Mouse (Mus musculus) intestine, embryonic 15.5 days (tissue): ENCODE measurements around the gene Slc25a45. TPM values are rescaled to one million over a fixed set of nuclear protein-coding genes. Genes with fewer than 3 reads are reported as not detected.

Experiments
- ATAC-seq: fragments of 200-750 bp; cut with Nextera tagmentation; 2 replicates; pipeline ENCODE4 v1.8.0; 2017; ENCODE audit warnings: moderate TSS enrichment, moderate library complexity
- H3K27ac ChIP-seq: fragments of 300-500 bp; sonication (generic); 2 replicates; pipeline ENCODE4 v1.5.1; 2015; ENCODE audit warnings: mild to moderate bottlenecking, inconsistent platforms
- H3K27me3 ChIP-seq: fragments of 300-500 bp; sonication (generic); replicated peaks from 2 replicates; pipeline ENCODE4 v1.6.1; 2015; ENCODE audit warnings: inconsistent platforms
- H3K36me3 ChIP-seq: fragments of 300-500 bp; sonication (generic); 2 replicates; pipeline ENCODE4 v1.6.1; 2015; ENCODE audit warnings: inconsistent platforms
- H3K4me1 ChIP-seq: fragments of 300-500 bp; sonication (generic); replicated peaks from 2 replicates; pipeline ENCODE4 v1.6.1; 2015; ENCODE audit warnings: inconsistent platforms
- H3K4me2 ChIP-seq: fragments of 300-500 bp; sonication (generic); replicated peaks from 2 replicates; pipeline ENCODE4 v1.6.1; 2015; ENCODE audit warnings: mild to moderate bottlenecking, inconsistent platforms
- H3K4me3 ChIP-seq: fragments of 300-500 bp; sonication (generic); replicated peaks from 2 replicates; pipeline ENCODE4 v1.5.1; 2015; ENCODE audit warnings: inconsistent platforms
- H3K9ac ChIP-seq: fragments of 300-500 bp; sonication (generic); 2 replicates; pipeline ENCODE4 v1.6.1; 2015; ENCODE audit warnings: inconsistent platforms
- H3K9me3 ChIP-seq: fragments of 300-500 bp; sonication (generic); 2 replicates; pipeline ENCODE4 v1.6.1; 2016; ENCODE audit warnings: inconsistent platforms
- WGBS: fragments of 180-500 bp; shearing (Covaris S2); methylation state at CpG from one replicate; pipeline ENCODE4 v1.1.7; 2015; 5-methylcytosine and 5-hydroxymethylcytosine counted together
- polyA plus RNA-seq: library from polyadenylated mRNA; unstranded; fragments of >200 nt; fragmentation: Nextera tagmentation; extraction: Ambion mirVana; gene quantifications from 2 replicates; pipeline ENCODE4 v1.2.1, GENCODE M21; 2015

Gene Slc25a45
- polyA plus RNA-seq, 1 experiment from 2014 or later = 3.5 TPM

DNA sequence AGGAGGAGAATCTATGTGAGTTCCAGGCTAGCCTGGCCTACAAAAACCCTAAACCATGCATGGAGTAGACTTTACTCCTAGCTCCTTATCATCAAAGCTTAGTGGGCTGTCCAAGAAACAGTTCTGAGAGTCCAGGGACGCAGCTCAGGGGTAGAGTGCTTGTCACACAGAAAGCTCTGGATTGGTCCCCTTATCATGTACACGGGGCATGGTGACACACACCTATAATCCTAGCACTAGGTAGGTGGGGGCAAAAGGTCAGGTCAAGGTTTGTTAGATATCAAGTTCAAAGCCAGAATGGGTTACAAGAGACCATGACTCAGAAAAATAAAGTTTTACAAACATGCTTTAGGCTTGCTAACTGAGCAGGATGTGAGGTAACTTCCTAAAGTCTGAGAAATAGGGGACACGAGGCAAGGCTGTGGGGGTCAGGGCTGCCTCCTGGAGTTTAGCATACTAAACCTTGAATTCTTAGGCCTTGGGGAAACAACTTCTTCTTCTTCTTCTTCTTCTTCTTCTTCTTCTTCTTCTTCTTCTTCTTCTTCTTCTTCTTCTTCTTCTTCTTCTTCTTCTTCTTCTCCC, 9.7 kb downstream of the Slc25a45 start:
- H3K9me3 ChIP-seq = no peaks in the 10 kb centered on the region
- no peaks in the 10 kb centered on the region; the same call in 1 of the 2 replicates for H3K36me3 ChIP-seq
- H3K9ac ChIP-seq = no peak overlapping the region
- H3K27ac ChIP-seq = no peak overlapping the region
- ATAC-seq = peak; percentile 35; the same call in 1 of the 2 replicates
- no peak overlapping the region for H3K4me3 ChIP-seq
- no peak overlapping the region for H3K4me2 ChIP-seq
- WGBS = 60% methylated on average over 3 of the region's 3 CpGs
- H3K27me3 ChIP-seq = no peaks in the 10 kb centered on the region
- H3K4me1 ChIP-seq = no peaks in the 10 kb centered on the region; the same call in 1 of the 2 replicates

DNA sequence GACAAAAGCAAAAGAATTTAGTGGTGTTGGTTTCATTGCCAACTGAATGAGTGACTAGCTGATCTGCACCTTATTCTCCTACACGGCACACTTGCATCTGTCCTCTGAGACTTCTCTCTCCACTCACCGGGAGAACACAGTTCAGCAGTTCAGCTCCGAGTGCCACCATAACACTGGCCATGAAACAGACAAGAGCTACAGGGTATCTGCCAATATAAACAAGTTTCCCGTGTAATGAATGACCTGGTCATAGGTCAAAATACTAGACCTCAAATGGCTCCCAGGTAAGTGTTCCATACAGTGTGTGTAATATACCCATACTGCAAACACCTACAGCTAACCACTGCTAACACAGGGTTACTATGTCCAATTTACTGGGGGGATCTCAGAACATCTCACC, 11.6 kb downstream of the Slc25a45 start:
- Histone ChIP-seq H3K4me2 (no peak overlapping the region), H3K9me3 (no peaks in the 10 kb centered on the region), H3K36me3 (no peaks in the 10 kb centered on the region; the same call in 1 of the 2 replicates), H3K4me3 (no peak overlapping the region), H3K27me3 (no peaks in the 10 kb centered on the region), H3K9ac (no peak overlapping the region), H3K4me1 (peaks cover 6% of the 10 kb centered on the region; the same call in 1 of the 2 replicates), H3K27ac (no peak overlapping the region)
- 47% methylated on average over 4 of the region's 4 CpGs for WGBS
- ATAC-seq = no peak

DNA sequence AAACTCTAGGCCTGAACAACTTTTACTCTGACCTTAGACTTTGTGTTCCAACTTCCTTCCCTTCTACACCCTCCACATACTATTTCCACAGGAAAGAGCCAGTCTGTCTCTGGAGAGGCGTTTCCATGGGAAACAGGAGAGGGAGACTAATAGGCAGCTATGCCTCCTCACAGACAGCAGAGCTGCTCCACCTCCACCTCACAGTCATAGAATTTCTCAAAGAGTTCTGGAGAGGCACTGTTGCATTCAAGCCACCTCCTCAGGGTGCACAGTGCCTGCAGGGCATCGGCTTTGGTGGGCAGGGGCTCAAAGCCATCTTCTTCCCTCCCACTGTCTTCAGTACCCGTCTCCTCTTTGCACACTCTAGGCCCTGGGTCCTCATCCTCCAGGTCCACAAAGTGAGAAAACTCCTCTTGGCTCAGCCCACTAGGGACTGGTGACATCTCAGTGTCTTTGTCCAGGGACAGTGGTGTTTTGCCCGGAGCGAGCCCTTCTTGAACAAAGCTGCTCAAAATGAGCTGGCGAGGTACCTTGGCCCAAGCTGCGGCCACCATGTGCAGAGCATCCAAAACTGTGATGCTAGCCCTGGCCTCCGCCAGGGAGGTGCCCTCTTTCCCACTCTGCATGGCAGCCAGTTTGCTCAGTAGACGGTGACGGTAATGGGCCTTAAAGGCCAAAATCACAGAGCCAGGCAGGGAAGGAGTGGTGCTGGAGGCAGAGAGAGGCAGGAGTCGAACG, 14.1 kb downstream of the Slc25a45 start:
- Histone ChIP-seq H3K27ac (no peak overlapping the region), H3K4me2 (no peak overlapping the region), H3K9me3 (no peaks in the 10 kb centered on the region), H3K27me3 (no peaks in the 10 kb centered on the region), H3K4me3 (no peak overlapping the region), H3K9ac (no peak overlapping the region), H3K4me1 (peaks cover 6% of the 10 kb centered on the region; the same call in 1 of the 2 replicates), H3K36me3 (peaks cover 3% of the 10 kb centered on the region)
- 95% methylated on average over 12 of the region's 12 CpGs for WGBS
- ATAC-seq = no peak

DNA sequence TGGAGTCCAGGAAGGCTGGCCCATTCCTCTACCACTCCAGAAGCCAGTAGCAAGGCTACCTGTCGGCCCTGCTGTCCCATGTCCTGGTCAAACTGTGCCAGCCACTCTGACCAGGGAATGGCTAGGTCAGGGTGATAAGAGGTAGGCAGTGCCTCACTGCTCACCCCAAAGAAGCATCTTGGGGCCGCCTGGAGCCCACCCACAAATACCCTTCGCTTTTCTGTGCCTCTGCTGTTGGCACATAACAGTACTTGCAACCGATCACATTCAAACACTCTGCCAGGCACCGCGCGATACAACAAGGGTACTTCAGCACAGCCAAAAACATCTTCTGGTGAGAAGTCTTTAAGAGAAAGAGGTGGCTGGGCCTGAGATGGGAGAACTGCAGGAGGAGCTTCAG, 14.7 kb downstream of the Slc25a45 start:
- no peak for ATAC-seq
- WGBS = 95% methylated on average over 7 of the region's 7 CpGs
- no peaks in the 10 kb centered on the region for H3K9me3 ChIP-seq

DNA sequence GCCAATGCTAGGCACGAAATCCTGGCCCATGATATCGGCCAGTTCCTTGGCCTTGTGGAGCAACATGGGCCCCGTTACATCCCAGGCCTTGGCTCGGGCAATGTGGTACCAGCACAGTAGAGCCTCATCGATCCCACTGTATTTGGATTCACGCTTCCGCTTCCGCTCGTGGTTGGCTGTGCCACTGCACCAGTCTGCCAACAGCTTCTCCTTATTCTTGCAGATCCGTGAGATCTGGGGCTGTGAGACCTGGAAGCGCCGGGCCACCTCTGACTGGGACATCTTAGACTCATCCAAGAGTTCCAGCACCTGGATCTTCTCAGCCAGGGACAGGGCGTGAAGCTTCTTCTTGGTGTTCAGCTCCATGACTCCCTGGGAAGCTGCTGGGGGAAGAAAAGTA, 15.1 kb downstream of the Slc25a45 start:
- Histone ChIP-seq H3K4me2 (0 out of 2 replicates have a peak overlapping the region, but pooled peaks have one; percentile 95), H3K4me1 (peaks cover 6% of the 10 kb centered on the region; the same call in 1 of the 2 replicates), H3K36me3 (peaks cover 5% of the 10 kb centered on the region), H3K27ac (no peak overlapping the region), H3K9me3 (no peaks in the 10 kb centered on the region), H3K4me3 (peak overlapping the region; percentile 62; the same call in 1 of the 2 replicates), H3K9ac (peak overlapping the region; percentile 82; the same call in 1 of the 2 replicates), H3K27me3 (no peaks in the 10 kb centered on the region)
- no peak for ATAC-seq
- WGBS = 94% methylated on average over 13 of the region's 13 CpGs

More for the DNA sequence above, 14.7 kb downstream of the Slc25a45 start:
- Histone ChIP-seq H3K4me2 (no peak overlapping the region), H3K4me1 (peaks cover 6% of the 10 kb centered on the region; the same call in 1 of the 2 replicates), H3K36me3 (peaks cover 5% of the 10 kb centered on the region), H3K4me3 (no peak overlapping the region), H3K27me3 (no peaks in the 10 kb centered on the region), H3K27ac (no peak overlapping the region), H3K9ac (no peak overlapping the region)

DNA sequence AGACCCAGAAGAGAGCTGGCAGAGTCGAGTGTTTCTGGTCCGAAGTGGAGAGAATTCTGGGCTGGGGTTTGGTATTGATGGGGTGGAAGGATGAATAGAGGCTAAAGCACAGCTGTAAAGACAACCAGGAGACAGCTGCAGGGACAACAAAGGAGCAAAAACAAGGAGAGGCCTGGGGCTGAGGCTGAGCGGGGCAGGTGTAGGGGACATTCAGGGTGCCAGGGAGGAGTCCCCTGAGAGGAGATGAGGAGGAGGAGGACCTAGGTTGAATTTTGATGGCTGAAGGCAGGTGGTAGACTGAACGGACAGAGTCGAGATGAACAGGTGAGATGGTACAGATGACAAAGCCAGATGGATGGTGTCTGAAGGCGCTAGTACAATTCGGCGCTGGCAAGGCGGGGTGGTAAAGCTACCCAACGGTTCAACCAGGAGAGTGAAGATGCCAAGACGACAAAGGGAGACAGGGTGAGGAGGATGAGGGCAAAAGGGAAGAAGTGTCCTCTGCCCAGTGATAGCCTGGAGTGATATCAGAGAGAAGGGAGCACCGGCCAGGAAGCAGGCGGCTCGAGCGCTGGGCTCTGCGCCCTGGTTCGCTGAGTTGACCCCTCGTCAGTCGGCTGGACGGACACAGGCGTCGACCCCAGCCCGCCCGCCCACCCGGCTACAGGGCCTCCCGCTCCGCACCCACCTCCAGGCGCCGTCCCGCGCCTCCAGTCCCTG, 15.8 kb downstream of the Slc25a45 start:
- peaks cover 9% of the 10 kb centered on the region for H3K36me3 ChIP-seq
- peak; percentile 54 for ATAC-seq
- H3K9ac ChIP-seq = peak overlapping the region; percentile 82
- peak overlapping the region; percentile 62 for H3K4me3 ChIP-seq
- H3K27ac ChIP-seq = peak overlapping the region; percentile 62; the same call in 1 of the 2 replicates
- H3K4me2 ChIP-seq = peak overlapping the region; percentile 95
- no peaks in the 10 kb centered on the region for H3K27me3 ChIP-seq
- 10% methylated on average over 29 of the region's 31 CpGs for WGBS
- H3K4me1 ChIP-seq = peaks cover 6% of the 10 kb centered on the region; the same call in 1 of the 2 replicates
- no peaks in the 10 kb centered on the region for H3K9me3 ChIP-seq

DNA sequence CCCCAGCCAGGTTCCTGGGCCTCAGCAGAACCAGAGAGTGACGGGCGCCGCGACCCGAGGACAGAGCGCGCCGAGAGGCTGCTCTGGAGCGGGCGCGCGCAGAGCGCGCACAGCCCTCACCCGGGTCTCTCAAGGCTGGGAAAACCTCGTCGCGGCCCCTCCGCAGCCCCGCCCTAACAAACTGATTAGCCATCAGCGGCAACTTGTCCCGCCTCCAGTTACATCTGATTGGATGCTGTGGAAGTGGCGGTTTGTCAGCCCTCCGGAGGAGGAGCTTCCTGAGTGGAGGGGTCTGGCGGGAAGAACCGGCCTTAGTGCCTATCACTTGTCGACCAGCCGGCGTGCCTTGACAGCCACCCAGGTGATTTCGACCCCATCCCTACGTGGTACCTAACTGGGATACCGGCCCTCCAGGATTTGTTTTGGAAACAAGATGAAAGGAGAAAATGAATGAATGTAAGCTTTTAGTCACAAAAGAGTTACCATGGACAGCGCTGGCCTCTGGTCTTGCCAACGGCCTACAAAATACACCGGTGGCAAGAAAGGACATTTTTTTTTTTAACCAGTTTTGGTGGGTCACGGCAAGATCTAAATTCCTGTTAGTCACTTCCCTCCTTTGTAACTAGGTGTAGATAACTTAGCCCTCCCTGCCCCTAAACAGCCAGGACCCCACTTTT, 16.5 kb downstream of the Slc25a45 start, which contains the start of gene Tigd3:
Gene Tigd3 (minus strand): TSS at position 148 of the 677 bp plus-strand sequence.
- peak within 1 kb of the TSS; percentile 62 for H3K4me3 ChIP-seq
- peak within 1 kb of the TSS; percentile 62; the same call in 1 of the 2 replicates for H3K27ac ChIP-seq
- peak within 1 kb of the TSS; percentile 82 for H3K9ac ChIP-seq
- 2% methylated on average over 36 of the region's 36 CpGs for WGBS
- peaks cover 13% of the 10 kb centered on the region for H3K36me3 ChIP-seq
- no peaks in the 10 kb centered on the region for H3K9me3 ChIP-seq
- peak within 1 kb of the TSS; percentile 95 for H3K4me2 ChIP-seq
- peak; percentile 98 for ATAC-seq
- H3K27me3 ChIP-seq = no peaks in the 10 kb centered on the region
- peaks cover 6% of the 10 kb centered on the region; the same call in 1 of the 2 replicates for H3K4me1 ChIP-seq

DNA sequence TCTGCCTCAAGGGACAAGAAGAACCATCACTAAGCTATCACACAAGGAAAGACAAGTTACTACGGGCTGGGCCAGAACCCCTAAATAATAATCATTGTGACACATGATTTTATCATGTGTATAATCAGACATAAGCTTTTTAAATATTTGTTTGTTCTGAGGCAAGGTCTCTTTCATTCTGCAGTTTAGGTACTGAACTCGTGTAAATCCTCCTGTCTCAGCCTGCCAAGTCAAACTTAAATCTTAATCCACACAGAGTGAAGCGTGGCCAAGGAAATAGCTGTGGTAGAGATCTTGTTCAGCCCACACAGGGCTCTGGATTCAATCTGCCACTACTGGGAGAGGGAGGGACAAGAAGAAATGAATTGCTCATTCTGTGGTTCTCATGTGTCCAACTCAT, 29.7 kb downstream of the Slc25a45 start:
- Histone ChIP-seq H3K9ac (no peak overlapping the region), H3K4me2 (no peak overlapping the region), H3K27ac (no peak overlapping the region), H3K4me3 (no peak overlapping the region), H3K9me3 (no peaks in the 10 kb centered on the region), H3K36me3 (peaks cover 40% of the 10 kb centered on the region), H3K4me1 (peaks cover 16% of the 10 kb centered on the region), H3K27me3 (no peaks in the 10 kb centered on the region)
- no peak for ATAC-seq
- WGBS = 77% methylated on average over 3 of the region's 3 CpGs

DNA sequence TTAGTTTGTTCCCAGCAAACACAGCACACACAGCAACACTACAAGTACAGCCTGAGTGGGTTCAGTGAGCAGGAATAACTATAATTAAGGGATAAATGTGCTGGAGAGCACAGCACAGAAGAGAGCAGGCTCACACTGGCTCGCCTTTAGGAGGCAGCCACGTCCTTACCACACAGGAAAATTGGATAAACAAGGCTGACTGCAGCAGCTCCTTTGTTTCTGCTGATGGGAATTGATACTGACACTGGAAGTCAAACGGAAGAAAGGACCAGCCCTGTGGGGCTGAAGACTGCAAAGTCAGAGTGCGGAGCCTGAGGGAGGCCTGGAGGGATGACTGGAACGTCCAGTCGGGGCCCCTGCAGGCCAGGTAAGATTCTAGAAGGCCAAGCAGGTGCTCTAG, 32.6 kb downstream of the Slc25a45 start:
- peaks cover 23% of the 10 kb centered on the region for H3K4me1 ChIP-seq
- H3K9me3 ChIP-seq = no peaks in the 10 kb centered on the region
- peaks cover 16% of the 10 kb centered on the region for H3K36me3 ChIP-seq
- 0 out of 2 replicates have a peak overlapping the region, but pooled peaks have one; percentile 36 for H3K27ac ChIP-seq
- no peaks in the 10 kb centered on the region for H3K27me3 ChIP-seq
- peak overlapping the region; percentile 76 for H3K4me2 ChIP-seq
- whole genome bisulfite sequencing = 45% methylated on average over 6 of the region's 6 CpGs
- H3K9ac ChIP-seq = peak overlapping the region; percentile 24; the same call in 1 of the 2 replicates
- peak overlapping the region; percentile 11; the same call in 1 of the 2 replicates for H3K4me3 ChIP-seq
- ATAC-seq = no peak

DNA sequence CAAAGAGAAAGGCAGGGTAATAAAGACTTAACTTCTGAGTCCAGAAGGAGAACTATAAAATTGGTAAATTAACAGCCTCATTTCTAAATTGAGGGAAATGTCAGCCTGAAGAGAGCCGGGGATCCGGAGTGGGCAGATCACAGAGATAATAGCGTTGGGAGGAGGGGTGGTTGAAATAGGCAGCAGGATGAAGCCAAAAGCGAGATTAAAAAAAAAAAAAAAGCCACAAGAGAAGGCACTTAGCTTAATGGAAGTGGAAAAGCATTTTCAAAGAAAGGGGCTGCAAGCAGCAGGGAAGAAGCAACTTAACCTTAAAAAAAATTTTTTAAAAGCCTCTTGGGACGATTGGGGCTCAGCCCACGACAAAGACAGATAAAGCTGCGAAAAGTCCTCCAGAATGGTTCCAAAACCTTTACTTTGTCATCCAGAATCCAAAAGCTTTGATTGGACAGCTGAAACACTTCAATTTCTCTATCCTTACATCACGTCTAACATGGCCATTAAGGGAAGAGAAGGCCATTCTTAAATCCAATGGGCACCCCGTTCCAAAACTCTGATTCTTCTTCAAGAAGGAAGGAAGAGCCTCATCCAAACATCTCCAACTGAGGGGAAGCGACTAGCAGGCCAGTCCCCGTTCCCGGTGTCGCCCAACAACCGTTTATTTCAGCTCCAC, 34.0 kb downstream of the Slc25a45 start:
- H3K4me2 ChIP-seq = peak overlapping the region; percentile 76
- peak overlapping the region; percentile 97 for H3K4me3 ChIP-seq
- H3K9ac ChIP-seq = peak overlapping the region; percentile 97
- H3K36me3 ChIP-seq = peaks cover 4% of the 10 kb centered on the region; the same call in 1 of the 2 replicates
- H3K27me3 ChIP-seq = no peaks in the 10 kb centered on the region
- peak overlapping the region; percentile 81 for H3K27ac ChIP-seq
- WGBS = 5% methylated on average over 14 of the region's 14 CpGs
- peaks cover 23% of the 10 kb centered on the region for H3K4me1 ChIP-seq
- ATAC-seq = no peak
- H3K9me3 ChIP-seq = no peaks in the 10 kb centered on the region
